Mouse (Mus musculus) midbrain, embryonic 14.5 days (tissue): ENCODE data around the gene Inpp4b. TPM values are rescaled to one million over a fixed set of nuclear protein-coding genes. Genes with fewer than 3 reads are reported as not detected.

ENCODE experiments used
- ATAC-seq: fragments of 200-750 bp; cut with Nextera tagmentation; 2 replicates; pipeline ENCODE4 v1.8.0; 2017; ENCODE audit warnings: moderate number of reproducible peaks, moderate library complexity; ENCODE audit not compliant: low FRiP score, low TSS enrichment
- DNase-seq: peaks from one replicate; pipeline ENCODE4 v3.0.0-alpha.2; 2015
- H3K27ac ChIP-seq: fragments of 300-500 bp; sonication (generic); replicated peaks from 2 replicates; pipeline ENCODE4 v1.5.1; 2014; ENCODE audit warnings: mild to moderate bottlenecking, low read depth, low read length, moderate library complexity
- H3K27me3 ChIP-seq: fragments of 300-500 bp; sonication (generic); 2 replicates; pipeline ENCODE4 v1.6.1; 2014; ENCODE audit warnings: low read length, control low read depth, mixed read lengths; ENCODE audit not compliant: control insufficient read depth, insufficient read depth
- H3K36me3 ChIP-seq: fragments of 300-500 bp; sonication (generic); 2 replicates; pipeline ENCODE4 v1.6.1; 2014; ENCODE audit warnings: low read length, control low read depth; ENCODE audit not compliant: control insufficient read depth, insufficient read depth
- H3K4me1 ChIP-seq: fragments of 300-500 bp; sonication (generic); 2 replicates; pipeline ENCODE4 v1.6.1; 2014; ENCODE audit warnings: mild to moderate bottlenecking, antibody characterized with exemption, low read length, control low read depth; ENCODE audit not compliant: control insufficient read depth, insufficient read depth
- H3K4me2 ChIP-seq: fragments of 300-500 bp; sonication (generic); 2 replicates; pipeline ENCODE4 v1.6.1; 2014; ENCODE audit warnings: mild to moderate bottlenecking, low read length, moderate library complexity
- H3K4me3 ChIP-seq: fragments of 300-500 bp; sonication (generic); replicated peaks from 2 replicates; pipeline ENCODE4 v1.5.1; 2014; ENCODE audit warnings: low read depth, low read length
- H3K9ac ChIP-seq: fragments of 300-500 bp; sonication (generic); replicated peaks from 2 replicates; pipeline ENCODE4 v1.6.1; 2014; ENCODE audit warnings: mild to moderate bottlenecking, low read length, moderate library complexity
- H3K9me3 ChIP-seq: fragments of 300-500 bp; sonication (generic); 2 replicates; pipeline ENCODE4 v1.6.1; 2016; ENCODE audit warnings: low read length, control low read depth, mixed read lengths; ENCODE audit not compliant: control insufficient read depth
- WGBS: fragments of 180-500 bp; shearing (Covaris S2); extraction: QIAGEN DNeasy Blood & Tissue Kit; methylation state at CpG from one replicate; pipeline ENCODE4 v1.1.7; 2014; 5-methylcytosine and 5-hydroxymethylcytosine counted together
- polyA plus RNA-seq: library from polyadenylated mRNA; unstranded; fragments of >200 nt; fragmentation: Nextera tagmentation; extraction: Ambion mirVana; gene quantifications from 2 replicates; pipeline ENCODE4 v1.2.1, GENCODE M21; 2014

The Inpp4b gene
- polyA plus RNA-seq, 1 experiment from 2014 or later = 8.1 TPM

DNA sequence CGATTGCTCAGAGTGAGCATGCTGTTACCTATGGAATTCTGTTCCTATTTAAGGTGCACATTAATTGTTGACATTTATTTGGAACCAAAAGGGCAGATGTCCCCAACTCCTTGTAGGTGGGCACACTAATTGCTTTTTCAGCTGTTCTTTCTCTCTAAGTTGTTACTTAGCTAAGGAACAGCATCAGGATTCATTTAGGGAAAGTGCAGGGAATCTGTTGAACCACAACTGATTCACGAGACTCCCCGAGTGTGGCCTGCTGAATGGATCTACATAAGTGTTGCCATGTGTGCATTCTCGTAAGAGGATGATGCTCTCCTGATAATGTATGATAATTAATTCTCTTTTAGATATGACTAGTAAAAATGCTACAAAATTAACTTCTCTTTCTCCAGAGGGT is 297.5 kb downstream of the Inpp4b start:
- Histone ChIP-seq H3K27ac (no peak overlapping the region), H3K4me1 (no peaks in the 10 kb centered on the region), H3K36me3 (no peaks in the 10 kb centered on the region), H3K9me3 (no peaks in the 10 kb centered on the region), H3K9ac (no peak overlapping the region), H3K4me3 (no peak overlapping the region), H3K4me2 (no peak overlapping the region), H3K27me3 (no peaks in the 10 kb centered on the region)
- no peak for ATAC-seq
- no peak for DNase-seq
- WGBS = 81% methylated on average over 4 of the region's 4 CpGs

- Histone ChIP-seq H3K9me3 (no peaks in the 10 kb centered on the region), H3K36me3 (no peaks in the 10 kb centered on the region), H3K9ac (no peak overlapping the region), H3K27ac (no peak overlapping the region), H3K4me2 (no peak overlapping the region), H3K27me3 (no peaks in the 10 kb centered on the region), H3K4me3 (no peak overlapping the region), H3K4me1 (no peaks in the 10 kb centered on the region)
- WGBS = 92% methylated on average over 4 of the region's 4 CpGs
- ATAC-seq (no peak), DNase-seq (no peak)
These were observed 300.7 kb downstream of the Inpp4b start for GRCm38 (mm10) chr8:81643030-81643429.

- no peaks in the 10 kb centered on the region for H3K4me1 ChIP-seq
- ATAC-seq = no peak
- H3K4me3 ChIP-seq = no peak overlapping the region
- H3K9me3 ChIP-seq = no peaks in the 10 kb centered on the region
- H3K27me3 ChIP-seq = no peaks in the 10 kb centered on the region
- H3K36me3 ChIP-seq = no peaks in the 10 kb centered on the region
- no peak for DNase-seq
- no peak overlapping the region for H3K27ac ChIP-seq
- H3K9ac ChIP-seq = no peak overlapping the region
- H3K4me2 ChIP-seq = no peak overlapping the region
These were observed 349.8 kb downstream of the Inpp4b start for GRCm38 (mm10) chr8:81692167-81692566.

GRCm38 (mm10) chr8:81694893-81695292 is 352.5 kb downstream of the Inpp4b start:
- H3K9me3 ChIP-seq = no peaks in the 10 kb centered on the region

GRCm38 (mm10) chr8:81702038-81702437 is 359.7 kb downstream of the Inpp4b start:
- H3K4me1 ChIP-seq = no peaks in the 10 kb centered on the region
- H3K27me3 ChIP-seq = no peaks in the 10 kb centered on the region
- ATAC-seq (no peak), DNase-seq (no peak)
- 79% methylated on average over 1 of the region's 1 CpGs for WGBS
- no peaks in the 10 kb centered on the region for H3K9me3 ChIP-seq
- no peak overlapping the region for H3K4me2 ChIP-seq
- no peak overlapping the region for H3K27ac ChIP-seq
- H3K9ac ChIP-seq = no peak overlapping the region
- no peaks in the 10 kb centered on the region for H3K36me3 ChIP-seq
- no peak overlapping the region for H3K4me3 ChIP-seq

More at GRCm38 (mm10) chr8:81694893-81695292, 352.5 kb downstream of the Inpp4b start:
- H3K4me2 ChIP-seq = no peak overlapping the region
- 39% methylated on average over 2 of the region's 2 CpGs for WGBS
- H3K27ac ChIP-seq = no peak overlapping the region
- H3K27me3 ChIP-seq = no peaks in the 10 kb centered on the region
- no peak overlapping the region for H3K9ac ChIP-seq
- DNase-seq (peak; percentile 12), ATAC-seq (no peak)
- no peaks in the 10 kb centered on the region for H3K4me1 ChIP-seq
- no peak overlapping the region for H3K4me3 ChIP-seq
- no peaks in the 10 kb centered on the region for H3K36me3 ChIP-seq

DNA sequence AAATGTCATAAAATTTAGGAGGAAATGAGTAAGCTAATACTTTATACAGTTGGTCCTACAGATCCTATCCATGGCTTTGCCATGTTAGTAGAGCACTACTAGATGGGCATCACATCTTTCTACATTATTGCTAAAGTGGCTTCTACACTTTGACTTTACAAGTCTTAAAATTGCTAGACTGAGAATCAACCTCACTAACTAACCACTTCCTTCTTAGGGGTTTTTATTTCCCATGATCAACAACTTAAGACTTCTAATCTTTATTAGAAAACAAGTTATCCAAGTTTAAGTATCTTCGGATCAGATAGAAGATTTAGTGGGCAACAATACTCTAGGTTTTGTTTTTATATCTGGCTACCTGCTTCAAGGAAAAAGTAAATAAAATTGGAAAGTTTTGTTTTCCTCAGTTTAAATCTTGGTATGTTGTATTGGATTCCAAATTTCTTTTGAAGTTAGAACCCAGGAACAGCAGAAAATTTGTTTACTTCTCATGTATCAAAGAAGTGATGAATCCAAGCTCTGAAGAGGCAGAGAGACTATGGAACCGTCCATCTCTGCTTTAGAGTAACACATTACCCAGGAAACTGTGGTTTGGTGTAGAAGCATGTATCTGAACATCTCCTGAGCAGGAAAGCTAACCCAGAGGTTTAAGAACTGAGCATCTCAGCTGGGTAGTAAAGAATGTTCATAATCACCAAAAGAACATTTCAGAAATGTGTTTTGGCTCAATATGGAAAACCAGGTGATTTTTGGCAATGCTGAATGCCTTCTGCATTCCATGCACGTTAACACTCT is 361.4 kb downstream of the Inpp4b start:
- no peak for DNase-seq
- 86% methylated on average over 3 of the region's 3 CpGs for WGBS
- no peak overlapping the region for H3K9ac ChIP-seq

DNA sequence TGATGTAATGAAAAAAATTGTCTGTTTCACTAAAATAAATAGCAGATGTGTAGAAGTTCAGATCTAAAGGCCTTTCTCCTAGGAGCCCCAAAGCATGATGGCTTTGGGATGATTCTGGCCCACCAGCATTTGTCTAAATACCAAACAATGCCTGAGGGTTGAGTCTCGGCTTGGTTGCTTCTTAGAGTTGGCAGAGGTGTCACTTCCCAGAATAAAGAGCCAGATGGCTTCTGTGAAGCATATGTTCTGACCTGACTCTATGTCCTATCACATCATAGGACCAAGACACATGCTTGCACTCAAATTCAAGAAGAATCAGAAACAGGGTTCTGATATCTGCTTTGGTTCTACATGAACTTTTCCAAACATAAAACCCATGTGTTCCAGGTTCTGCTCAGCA is 365.1 kb downstream of the Inpp4b start:
- H3K27me3 ChIP-seq = no peaks in the 10 kb centered on the region
- H3K9me3 ChIP-seq = no peaks in the 10 kb centered on the region
- H3K36me3 ChIP-seq = no peaks in the 10 kb centered on the region
- H3K4me2 ChIP-seq = no peak overlapping the region
- no peaks in the 10 kb centered on the region for H3K4me1 ChIP-seq
- no peak overlapping the region for H3K4me3 ChIP-seq
- no peak for DNase-seq
- H3K27ac ChIP-seq = no peak overlapping the region
- WGBS = 73% methylated on average over 1 of the region's 1 CpGs
- no peak for ATAC-seq
- no peak overlapping the region for H3K9ac ChIP-seq

More for the DNA sequence above, 361.4 kb downstream of the Inpp4b start:
- Histone ChIP-seq H3K36me3 (no peaks in the 10 kb centered on the region), H3K4me1 (no peaks in the 10 kb centered on the region), H3K4me2 (no peak overlapping the region), H3K4me3 (no peak overlapping the region), H3K9me3 (no peaks in the 10 kb centered on the region), H3K27me3 (no peaks in the 10 kb centered on the region), H3K27ac (no peak overlapping the region)
- ATAC-seq = no peak

- no peak for DNase-seq
- no peak for ATAC-seq
These were observed 389.0 kb downstream of the Inpp4b start for GRCm38 (mm10) chr8:81731332-81731731.

DNA sequence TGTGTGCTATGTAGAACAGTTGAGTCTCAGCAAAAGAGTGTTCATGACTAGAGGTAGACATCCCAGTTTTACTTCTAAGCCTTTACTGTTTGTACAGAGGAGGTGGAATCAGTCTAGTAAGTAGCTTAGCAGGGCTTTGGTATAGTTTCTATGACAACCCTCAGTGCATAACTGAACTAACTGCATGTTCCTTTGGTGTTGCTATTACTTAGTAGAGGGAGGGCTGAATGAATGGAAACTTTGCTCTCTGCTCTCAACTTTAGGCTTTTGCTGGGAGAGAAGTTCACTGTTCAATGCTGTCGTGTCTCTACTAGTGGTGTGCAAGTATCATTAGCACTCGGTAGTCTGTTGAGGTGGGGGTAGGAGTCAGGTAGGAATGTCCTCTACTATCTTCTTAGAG is 393.3 kb downstream of the Inpp4b start:
- Histone ChIP-seq H3K4me1 (no peaks in the 10 kb centered on the region), H3K9ac (no peak overlapping the region), H3K36me3 (no peaks in the 10 kb centered on the region), H3K27me3 (no peaks in the 10 kb centered on the region), H3K27ac (no peak overlapping the region), H3K4me3 (no peak overlapping the region), H3K4me2 (no peak overlapping the region), H3K9me3 (no peaks in the 10 kb centered on the region)
- ATAC-seq (no peak), DNase-seq (no peak)
- 88% methylated on average over 2 of the region's 2 CpGs for WGBS

More at GRCm38 (mm10) chr8:81731332-81731731, 389.0 kb downstream of the Inpp4b start:
- Histone ChIP-seq H3K9me3 (no peaks in the 10 kb centered on the region), H3K4me3 (no peak overlapping the region), H3K4me2 (no peak overlapping the region), H3K9ac (no peak overlapping the region), H3K27ac (no peak overlapping the region), H3K36me3 (no peaks in the 10 kb centered on the region), H3K4me1 (no peaks in the 10 kb centered on the region), H3K27me3 (no peaks in the 10 kb centered on the region)
